In genomic region chr13:96040275-96041042, GRCm38 (mm10) we compare ENCODE assay signal across 25 mouse cellular contexts. TPM values are rescaled to one million over a fixed set of nuclear protein-coding genes. Genes with fewer than 3 reads are reported as not detected.
"Had no signal": no experiment of that assay in that cellular context is flagged by ENCODE, and none has a peak within 500 bp of the region (broad histone marks: within the 10 kb centered on the region; RNA-seq: fewer than 3 reads in every experiment).

No protein-coding gene starts in this region.

- DNase-seq: kidney, adult 11 months; kidney, postnatal 14 days; layer of hippocampus, postnatal 36 days; midbrain, embryonic 14.5 days; right cerebral cortex, postnatal 4 days; spleen, adult 18-20 months; thymus, adult 2 months; thymus, postnatal 25 days had no signal

- H3K36me3 ChIP-seq: limb, embryonic 15.5 days; liver, embryonic 12.5 days; midbrain, embryonic 10.5 days; neural tube, embryonic 15.5 days; stomach, embryonic 15.5 days had no signal

- H3K9me3 ChIP-seq: limb, embryonic 15.5 days; liver, embryonic 12.5 days; midbrain, embryonic 10.5 days; neural tube, embryonic 15.5 days; stomach, embryonic 15.5 days had no signal

- ATAC-seq: liver, embryonic 12.5 days had no signal

- H3K4me3 ChIP-seq: limb, embryonic 15.5 days; liver, embryonic 12.5 days; midbrain, embryonic 10.5 days; myocyte; neural tube, embryonic 15.5 days; stomach, embryonic 15.5 days had no signal

- H3K27me3 ChIP-seq: limb, embryonic 15.5 days; liver, embryonic 12.5 days; neural tube, embryonic 15.5 days; stomach, embryonic 15.5 days had no signal

- H3K9ac ChIP-seq: limb, embryonic 15.5 days; liver, embryonic 12.5 days; neural tube, embryonic 15.5 days; stomach, embryonic 15.5 days had no signal

- H3K4me2 ChIP-seq: limb, embryonic 15.5 days; liver, embryonic 12.5 days; neural tube, embryonic 15.5 days; stomach, embryonic 15.5 days had no signal

- H3K4me1 ChIP-seq: limb, embryonic 15.5 days; liver, embryonic 12.5 days; neural tube, embryonic 15.5 days; stomach, embryonic 15.5 days had no signal

- H3K27ac ChIP-seq: limb, embryonic 15.5 days; liver, embryonic 12.5 days; midbrain, embryonic 10.5 days; neural tube, embryonic 15.5 days; stomach, embryonic 15.5 days had no signal

RNA-seq across cellular contexts. Expression of gene Gm17190, which starts 41.4 kb away (rescaled TPM):
- total RNA-seq: layer of hippocampus, adult 8-10 months; layer of hippocampus, postnatal 36 days; left cerebral cortex, adult 8-10 months; left cerebral cortex, postnatal 25 days; megakaryocyte, adult 5-6 weeks had no signal
- polyA plus RNA-seq: kidney, embryonic 14.5 days; large intestine, adult 2 months; limb, embryonic 11.5 days; limb, embryonic 15.5 days; liver, embryonic 12.5 days; liver, embryonic 16.5 days; midbrain, embryonic 10.5 days; midbrain, embryonic 14.5 days; myocyte; neural tube, embryonic 11.5 days; testis, adult 2 months; thymus, adult 2 months; urinary bladder, adult 2 months had no signal
